ENCODE assay signal across 11 mouse cellular contexts in the genomic region with DNA sequence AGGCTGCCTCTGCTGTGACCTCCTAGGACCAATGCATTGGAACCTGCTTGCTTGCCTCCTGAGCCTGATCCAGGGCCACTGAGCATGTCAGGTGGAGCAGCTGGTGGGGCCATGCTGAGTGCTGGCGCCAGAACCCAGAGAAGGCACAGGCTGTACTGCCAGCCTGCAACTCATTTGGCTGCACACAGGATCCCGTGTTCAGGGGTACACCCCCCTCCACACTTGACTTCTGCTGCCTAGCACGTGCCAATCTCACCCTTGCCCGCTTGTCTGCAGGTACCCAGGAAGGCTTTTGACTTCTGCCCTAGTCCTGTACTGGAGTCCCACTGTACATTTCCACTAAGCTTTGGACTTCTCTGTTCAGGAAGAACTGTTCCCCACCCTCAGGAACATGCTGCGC. TPM values are rescaled to one million over a fixed set of nuclear protein-coding genes. Genes with fewer than 3 reads are reported as not detected.
DNase-seq lines count a peak whose midpoint lies in the region; ATAC-seq lines count a peak whose summit lies in the region.
"Had no signal": no experiment of that assay in that cellular context is flagged by ENCODE, and none has a peak within 500 bp of the region (broad histone marks: within the 10 kb centered on the region; RNA-seq: fewer than 3 reads in every experiment).

No protein-coding gene starts in this region.

- 84% methylated on average over 5 of the region's 5 CpGs for WGBS in heart, embryonic 11.5 days (ENCODE audit: insufficient replicate concordance)
- 68% methylated on average over 5 of the region's 5 CpGs for WGBS in neural tube, embryonic 13.5 days

- H3K27me3 ChIP-seq in heart, embryonic 11.5 days (ENCODE audit: control insufficient read depth, insufficient read depth, low read length), result no peaks in the 10 kb centered on the region
- H3K27me3 ChIP-seq in neural tube, embryonic 13.5 days, result no peaks in the 10 kb centered on the region
- H3K27me3 ChIP-seq: embryonic facial prominence, embryonic 12.5 days had no signal

- no peaks in the 10 kb centered on the region for H3K9me3 ChIP-seq in heart, embryonic 11.5 days (replicated peaks; ENCODE audit: control insufficient read depth, low read length)
- H3K9me3 ChIP-seq in neural tube, embryonic 13.5 days, result no peaks in the 10 kb centered on the region
- H3K9me3 ChIP-seq: embryonic facial prominence, embryonic 12.5 days; G1E had no signal

- H3K4me2 ChIP-seq in heart, embryonic 11.5 days, result no peak overlapping the region
- H3K4me2 ChIP-seq in neural tube, embryonic 13.5 days, result no peak overlapping the region
- H3K4me2 ChIP-seq: embryonic facial prominence, embryonic 12.5 days had no signal

- H3K4me3 ChIP-seq in heart, embryonic 11.5 days (ENCODE audit: low read depth, low read length), result no peak overlapping the region
- H3K4me3 ChIP-seq in neural tube, embryonic 13.5 days, result no peak overlapping the region
- H3K4me3 ChIP-seq: embryonic facial prominence, embryonic 12.5 days had no signal

- H3K9ac ChIP-seq in heart, embryonic 11.5 days (ENCODE audit: low read depth, low read length), result 0 out of 2 replicates have a peak overlapping the region, but pooled peaks have one; percentile 3
- peak overlapping the region; percentile 17; the same call in 1 of the 2 replicates for H3K9ac ChIP-seq in neural tube, embryonic 13.5 days
- H3K9ac ChIP-seq: embryonic facial prominence, embryonic 12.5 days had no signal

- peak; percentile 90 for DNase-seq in left cerebral cortex, postnatal 4 days
- DNase-seq in left cerebral cortex, adult 9 months (ENCODE audit: low spot score in 2 of 2), result no peak
- DNase-seq in cerebellum, postnatal 25 days, result peak; percentile 96 to 98
- no peak for DNase-seq in urinary bladder, postnatal 14 days (ENCODE audit: low spot score)
- no peak for DNase-seq in spleen, postnatal 36 days (ENCODE audit: low spot score in 2 of 2)
- DNase-seq: adrenal gland, postnatal 36 days had no signal

- H3K27ac ChIP-seq in heart, embryonic 11.5 days (ENCODE audit: low read depth, low read length), result no peak overlapping the region
- H3K27ac ChIP-seq in neural tube, embryonic 13.5 days (replicated peaks), result no peak overlapping the region
- H3K27ac ChIP-seq: embryonic facial prominence, embryonic 12.5 days had no signal

- intact Hi-C loops in left cerebral cortex, postnatal 4 days (cut with DNase I), result no loop called here

- no peak for ATAC-seq in heart, embryonic 11.5 days (replicated peaks; ENCODE audit: insufficient number of reproducible peaks, low FRiP score, low TSS enrichment)
- ATAC-seq in neural tube, embryonic 13.5 days (ENCODE audit: low read depth), result 0 out of 2 replicates have a peak, but pooled peaks have one; percentile 19
- no peak for ATAC-seq in activated CD4-positive, CD25-positive, alpha-beta regulatory T cell, adult 4 months

- peaks cover 21% of the 10 kb centered on the region for H3K4me1 ChIP-seq in heart, embryonic 11.5 days (ENCODE audit: control insufficient read depth, insufficient read depth, low read length)
- peaks cover 29% of the 10 kb centered on the region for H3K4me1 ChIP-seq in neural tube, embryonic 13.5 days (replicated peaks)

- no peaks in the 10 kb centered on the region for H3K36me3 ChIP-seq in heart, embryonic 11.5 days (ENCODE audit: control insufficient read depth, insufficient read depth, low read length)
- H3K36me3 ChIP-seq in neural tube, embryonic 13.5 days, result peaks cover 3% of the 10 kb centered on the region; the same call in 1 of the 2 replicates
- H3K36me3 ChIP-seq: embryonic facial prominence, embryonic 12.5 days had no signal

RNA-seq across cellular contexts. Expression of a gene that starts 19.3 kb away (rescaled TPM):
- total RNA-seq in left cerebral cortex, postnatal 4 days (2021), result 100 to 1,000 TPM; 124 to 127 TPM
- polyA plus RNA-seq in heart, embryonic 11.5 days (2014; fragmentation: Nextera tagmentation; extraction: Ambion mirVana), result 51.0 and 74.8 TPM in 2 replicates
- polyA plus RNA-seq in neural tube, embryonic 13.5 days (2015; fragmentation: Nextera tagmentation; extraction: Ambion mirVana), result 106 and 119 TPM in 2 replicates
- 10 to 100 TPM; 21.3 TPM for polyA plus RNA-seq in activated CD4-positive, CD25-positive, alpha-beta regulatory T cell, adult 4 months (2017; shearing (Covaris generic))

Comparison
In these comparisons a context has a peak if more than half of its experiments do, and no peak if none do; other contexts are left out.
1. DNase-seq: peak in left cerebral cortex, postnatal 4 days (single experiment) and cerebellum, postnatal 25 days (2 of 2); none in left cerebral cortex, adult 9 months (0 of 2), urinary bladder, postnatal 14 days (single experiment) and spleen, postnatal 36 days (0 of 2).